Mouse (Mus musculus): ENCODE results near the gene Kcnq1.

DNA sequence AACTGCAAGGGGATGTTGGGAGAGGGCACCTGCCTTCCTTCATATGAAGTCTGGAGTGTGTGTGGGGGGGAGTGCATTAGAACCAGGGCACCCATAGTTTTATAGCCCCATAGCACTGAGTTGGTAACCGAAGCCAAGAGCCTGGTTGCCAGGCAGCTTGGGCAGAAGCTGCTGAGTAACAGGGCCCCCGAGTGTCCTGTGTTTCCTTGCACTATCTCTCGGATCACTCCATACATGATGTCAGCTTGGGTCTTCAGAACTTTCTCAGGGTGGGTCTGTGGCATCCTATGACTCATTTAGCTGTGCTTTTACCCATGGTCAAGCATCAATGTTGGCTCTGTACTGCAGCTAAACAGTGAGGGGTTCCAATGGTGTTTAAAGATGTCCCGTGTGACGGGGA is 49.1 kb upstream of the Kcnq1 start:
- no peak for TF ChIP-seq CTCF (IDR thresholded peaks at IDR 0.05; ENCODE audit: low read depth)
- no peak for TF ChIP-seq EP300 (IDR thresholded peaks at IDR 0.05; ENCODE audit: low read depth)
